Mouse (Mus musculus): ENCODE measurements around the gene Vsig1.

Vsig1 gene

GRCm38 (mm10) chrX:140907360-140907759, at the start of gene Vsig1:
TSS of gene Vsig1 (plus strand) at chrX:140907608.
- DNase-seq: no peak

- DNase-seq: no peak
These were observed 44.6 kb upstream of the Vsig1 start for GRCm38 (mm10) chrX:140862760-140863159.

GRCm38 (mm10) chrX:140863431-140863830, 44.0 kb upstream of the Vsig1 start:
- no peak for DNase-seq

GRCm38 (mm10) chrX:140887193-140887592, 20.2 kb upstream of the Vsig1 start:
- DNase-seq: no peak

- DNase-seq: no peak
These were observed 15.6 kb upstream of the Vsig1 start for GRCm38 (mm10) chrX:140891796-140892195.

- no peak for DNase-seq
These were observed 3.9 kb upstream of the Vsig1 start for GRCm38 (mm10) chrX:140903487-140903886.

GRCm38 (mm10) chrX:140921321-140921720, 13.9 kb downstream of the Vsig1 start:
- DNase-seq: no peak

GRCm38 (mm10) chrX:140932066-140932465, 24.7 kb downstream of the Vsig1 start:
- DNase-seq: peak; percentile 6 to 11

GRCm38 (mm10) chrX:140933263-140933662, 25.9 kb downstream of the Vsig1 start:
- no peak for DNase-seq

GRCm38 (mm10) chrX:140936271-140936670, 28.9 kb downstream of the Vsig1 start:
- no peak for DNase-seq

GRCm38 (mm10) chrX:140953618-140954017, 46.2 kb downstream of the Vsig1 start:
- DNase-seq: no peak

- DNase-seq: peak; percentile 95 to 96
These were observed 49.0 kb downstream of the Vsig1 start, which contains the start of the genes Psmd10 and Atg4a for GRCm38 (mm10) chrX:140956272-140956940. TSS of gene Psmd10 (minus strand) at chrX:140956728. TSS of gene Atg4a (plus strand) at chrX:140956907.

GRCm38 (mm10) chrX:140956959-140957358, 49.6 kb downstream of the Vsig1 start:
- no peak for DNase-seq

GRCm38 (mm10) chrX:140978943-140979342, 71.5 kb downstream of the Vsig1 start:
- DNase-seq: no peak

GRCm38 (mm10) chrX:140979546-140979945, 72.1 kb downstream of the Vsig1 start:
- DNase-seq: no peak

GRCm38 (mm10) chrX:140980163-140980562, 72.8 kb downstream of the Vsig1 start:
- DNase-seq: no peak

GRCm38 (mm10) chrX:140983206-140983960, 76.0 kb downstream of the Vsig1 start:
- no peak for DNase-seq

- DNase-seq: no peak
These were observed 77.4 kb downstream of the Vsig1 start for GRCm38 (mm10) chrX:140984795-140985194.

GRCm38 (mm10) chrX:140985256-140985655, 77.8 kb downstream of the Vsig1 start:
- no peak for DNase-seq

All from cerebellum, postnatal 10 days (tissue).